Mouse (Mus musculus): ENCODE data around the gene Nkx3-2.

The Nkx3-2 gene

DNA sequence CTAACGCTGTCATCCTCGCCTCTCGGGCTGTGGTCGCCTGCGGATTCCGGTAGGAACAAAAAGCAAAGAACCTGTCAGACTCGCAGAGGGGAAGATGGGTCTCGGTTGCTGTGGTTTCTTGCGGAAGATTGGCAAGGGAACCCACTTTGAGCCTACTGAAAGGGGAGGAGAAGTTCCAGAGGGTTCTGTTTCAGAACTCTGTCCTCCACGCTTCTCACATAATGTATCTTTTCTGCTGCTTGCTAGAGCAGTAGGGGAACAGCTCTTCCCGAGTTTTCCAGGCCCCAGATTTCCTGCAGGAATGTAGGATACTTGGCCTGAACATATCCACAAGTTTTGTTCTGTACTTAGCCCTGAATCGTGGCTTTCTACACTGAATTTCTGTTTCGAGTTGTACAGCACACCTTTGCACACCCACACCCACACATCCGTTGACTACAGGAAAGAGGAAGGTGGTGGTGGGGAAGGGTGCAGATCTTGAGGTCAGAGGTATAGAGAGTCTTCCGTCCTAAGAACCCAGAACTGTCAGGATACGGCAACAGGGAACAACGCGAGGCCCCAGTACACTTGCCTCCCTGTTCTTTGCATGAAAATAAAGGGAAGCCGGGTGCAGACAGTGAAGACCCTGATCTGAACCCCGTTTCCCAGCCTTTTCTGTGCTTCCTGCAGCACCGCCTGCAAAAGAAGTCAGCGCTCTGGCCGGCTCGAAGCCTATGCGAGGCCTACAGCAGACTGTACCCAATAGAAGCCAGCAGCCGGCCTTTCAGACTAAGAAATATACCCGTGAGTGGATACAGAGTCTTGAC, 2.0 kb downstream of the Nkx3-2 start:
- DNase-seq (ENCODE audit: low spot score): no peak

DNA sequence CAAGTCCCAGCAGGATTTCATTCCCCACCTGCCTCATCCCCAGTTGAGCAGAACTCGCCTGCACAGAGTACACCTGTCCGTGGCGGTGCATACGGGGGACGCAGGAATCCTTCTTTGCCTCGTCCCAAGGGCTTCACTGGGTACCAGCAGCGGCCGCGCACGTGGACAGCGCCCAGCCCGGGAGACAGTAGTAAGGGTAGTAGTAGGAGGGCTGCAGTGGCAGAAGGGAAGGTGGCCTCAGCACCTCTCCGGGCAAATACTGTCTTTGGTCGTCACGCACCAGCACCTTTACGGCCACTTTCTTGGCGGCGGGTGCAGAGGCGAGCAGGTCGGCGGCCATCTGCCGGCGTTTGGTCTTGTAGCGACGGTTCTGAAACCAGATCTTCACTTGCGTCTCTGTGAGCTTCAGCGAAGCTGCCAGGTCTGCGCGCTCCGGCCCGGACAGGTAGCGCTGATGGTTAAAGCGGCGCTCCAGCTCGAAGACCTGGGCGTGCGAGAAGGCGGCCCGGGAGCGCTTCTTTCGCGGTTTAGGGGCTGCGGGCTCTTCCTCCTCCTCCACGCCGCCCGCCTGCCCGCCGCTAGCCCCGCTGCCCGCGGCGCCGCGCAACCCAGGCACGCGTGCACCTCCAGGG, 2.7 kb downstream of the Nkx3-2 start:
- DNase-seq (ENCODE audit: low spot score): no peak

DNA sequence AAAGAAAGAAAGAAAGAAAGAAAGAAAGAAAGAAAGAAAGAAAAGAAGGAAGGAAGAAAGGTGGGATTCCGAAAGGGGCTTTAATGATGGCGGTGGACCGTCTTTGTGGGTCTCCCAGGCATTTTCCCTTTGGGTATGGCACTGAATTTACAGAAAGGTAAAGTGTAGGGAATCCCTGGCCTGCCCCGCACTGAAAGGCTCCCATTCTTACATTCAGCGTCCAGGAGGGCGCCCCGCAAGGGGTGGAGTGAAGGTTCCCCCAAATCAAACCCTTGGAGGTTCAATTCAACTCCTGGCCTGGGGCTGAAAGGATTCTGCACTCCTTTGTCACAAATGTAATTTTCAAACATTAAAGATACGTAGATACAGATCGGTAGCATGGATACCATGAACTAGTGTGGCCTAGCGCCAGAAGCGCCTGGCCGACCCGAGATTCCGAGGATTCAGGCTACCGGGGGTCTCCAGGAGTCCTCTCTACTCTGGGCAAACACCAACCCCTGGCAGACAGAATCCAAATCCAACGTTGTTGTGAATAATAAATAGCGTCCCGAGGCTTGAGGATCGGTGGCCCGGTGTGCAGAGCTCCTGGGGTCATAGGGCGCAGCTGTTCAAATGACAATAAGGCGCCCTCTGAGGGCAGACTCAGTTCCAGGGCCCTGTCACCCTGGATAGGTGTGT, 3.3 kb downstream of the Nkx3-2 start:
- no peak for DNase-seq (ENCODE audit: low spot score)

DNA sequence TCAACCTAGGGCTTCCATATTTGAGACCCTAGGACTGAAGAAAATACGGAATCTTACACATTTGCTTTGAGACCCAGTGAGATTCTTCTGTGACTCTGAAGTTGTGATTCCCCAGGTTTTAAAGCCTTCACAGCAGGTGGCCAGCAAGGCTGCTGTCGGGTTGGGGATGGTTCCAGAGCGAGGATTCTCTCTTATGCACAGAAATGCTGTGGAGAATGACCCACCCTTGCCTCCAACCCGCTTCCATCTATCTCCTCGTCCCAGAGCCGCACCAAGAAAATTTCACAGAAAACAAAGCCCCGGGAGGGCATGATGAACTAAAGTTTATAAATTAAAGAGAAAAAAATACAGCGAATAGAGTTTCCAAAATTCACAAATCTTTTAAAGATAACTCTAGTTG, 4.2 kb downstream of the Nkx3-2 start:
- DNase-seq (ENCODE audit: low spot score): no peak

DNA sequence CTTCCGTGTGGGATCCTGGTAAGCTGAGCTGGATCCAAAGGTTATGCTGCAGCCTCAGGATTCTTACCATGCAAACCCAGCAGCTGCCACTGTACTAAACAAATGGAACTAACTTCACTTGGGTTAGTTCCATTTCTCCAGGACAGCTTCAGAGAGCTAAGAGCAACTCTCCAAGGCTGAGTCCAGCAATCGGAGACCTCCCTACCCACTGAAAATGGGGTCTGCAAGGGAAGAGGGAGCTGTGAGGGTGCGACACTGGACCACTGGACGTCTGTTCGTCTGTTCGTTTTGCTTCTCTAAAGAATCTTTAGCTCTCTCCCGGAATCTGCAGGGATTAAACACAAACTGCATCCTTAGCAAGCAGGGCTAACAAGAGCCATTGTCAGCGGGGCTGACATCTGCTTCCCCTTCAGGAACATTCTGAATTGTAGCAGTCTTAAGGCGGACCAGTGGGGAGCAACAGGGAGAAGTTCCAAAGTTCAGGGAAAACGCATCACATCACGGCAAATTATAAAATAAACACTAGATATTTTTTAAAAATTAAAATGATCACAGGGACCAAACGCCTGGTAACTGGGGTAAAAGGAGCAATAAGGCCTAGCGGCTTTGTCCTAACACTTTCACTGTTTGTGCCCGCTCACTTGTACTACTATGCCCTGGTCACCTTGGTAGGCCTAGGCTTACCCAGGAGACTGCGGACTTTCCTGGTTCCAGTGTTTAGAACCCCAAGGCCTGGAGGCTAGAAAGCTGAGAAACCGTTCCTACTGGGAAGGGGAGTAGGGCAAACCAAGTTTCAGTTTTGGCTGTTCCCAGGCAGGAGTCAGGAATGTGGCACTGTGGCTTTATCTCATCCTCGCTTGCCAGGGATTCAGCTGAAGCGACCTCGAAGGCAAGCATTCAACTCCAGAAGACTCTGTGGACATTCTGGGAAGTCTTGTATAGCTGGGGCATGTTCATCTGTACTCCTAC, 5.3 kb downstream of the Nkx3-2 start:
- no peak for DNase-seq (ENCODE audit: low spot score)

DNA sequence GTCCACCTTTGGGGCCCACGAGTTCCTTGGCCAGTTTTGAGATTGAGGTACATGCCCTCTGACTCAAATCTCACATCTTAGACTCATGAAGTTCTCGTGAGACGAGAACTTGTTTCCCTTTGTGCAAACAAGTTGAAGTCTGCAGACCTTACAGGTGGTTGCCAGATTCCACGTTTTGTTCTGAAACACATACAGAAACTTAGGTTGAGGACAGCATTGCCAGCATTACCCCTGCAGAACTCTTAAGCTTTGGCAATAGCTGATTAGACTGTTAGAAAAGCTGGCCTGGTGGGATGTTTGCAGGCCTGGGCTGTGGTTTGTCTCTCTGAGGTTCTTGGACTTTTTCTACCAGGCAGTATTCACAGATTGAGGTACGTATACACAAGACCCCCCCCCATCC, 7.0 kb downstream of the Nkx3-2 start:
- no peak for DNase-seq (ENCODE audit: low spot score)

DNA sequence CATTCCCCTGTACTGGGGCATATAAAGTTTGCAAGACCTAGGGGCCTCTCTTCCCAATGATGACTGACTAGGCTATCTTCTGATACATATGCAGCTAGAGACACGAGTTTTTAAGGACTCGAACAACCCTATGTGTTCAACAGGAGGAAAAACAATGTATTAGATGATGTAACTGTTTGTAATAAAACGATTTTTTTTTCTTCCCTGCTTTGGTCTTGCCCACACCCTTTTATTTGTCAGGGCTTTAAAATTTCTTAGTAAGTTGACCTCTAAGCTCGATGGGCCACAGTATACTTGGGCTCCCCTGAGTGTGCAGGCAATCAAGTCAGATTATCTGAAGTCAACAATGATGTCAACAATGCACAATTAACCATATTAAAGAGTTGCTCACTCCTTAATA, 7.9 kb downstream of the Nkx3-2 start:
- no peak for DNase-seq (ENCODE audit: low spot score)

DNA sequence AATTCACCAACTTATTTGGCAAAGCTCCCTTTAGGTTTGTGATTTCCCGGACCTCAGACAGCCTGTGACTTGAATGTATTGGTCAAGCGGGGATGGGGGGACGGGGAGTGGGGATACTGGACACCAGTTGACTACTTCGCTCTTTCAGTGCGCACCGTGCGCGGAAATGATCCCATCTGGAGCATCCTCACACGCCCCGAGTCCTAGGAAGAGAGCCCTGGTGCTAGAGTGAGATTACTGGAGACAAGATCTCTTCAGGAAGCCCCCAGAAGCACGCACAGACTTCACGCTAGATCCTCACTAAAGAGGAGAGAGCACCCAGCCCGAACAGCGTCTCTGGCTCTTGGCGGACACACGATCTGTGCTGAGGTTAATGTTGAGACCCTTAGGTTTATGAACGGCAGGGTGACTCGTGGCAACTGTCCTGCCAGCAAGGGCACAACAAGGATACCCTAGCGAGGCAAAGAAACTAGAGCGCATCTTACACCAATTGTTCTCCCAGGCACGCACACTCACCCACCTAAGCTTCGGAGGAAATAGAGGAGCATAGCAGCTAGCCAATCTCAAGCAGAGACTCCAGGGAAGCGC, 8.8 kb downstream of the Nkx3-2 start:
- DNase-seq (ENCODE audit: low spot score): no peak

DNA sequence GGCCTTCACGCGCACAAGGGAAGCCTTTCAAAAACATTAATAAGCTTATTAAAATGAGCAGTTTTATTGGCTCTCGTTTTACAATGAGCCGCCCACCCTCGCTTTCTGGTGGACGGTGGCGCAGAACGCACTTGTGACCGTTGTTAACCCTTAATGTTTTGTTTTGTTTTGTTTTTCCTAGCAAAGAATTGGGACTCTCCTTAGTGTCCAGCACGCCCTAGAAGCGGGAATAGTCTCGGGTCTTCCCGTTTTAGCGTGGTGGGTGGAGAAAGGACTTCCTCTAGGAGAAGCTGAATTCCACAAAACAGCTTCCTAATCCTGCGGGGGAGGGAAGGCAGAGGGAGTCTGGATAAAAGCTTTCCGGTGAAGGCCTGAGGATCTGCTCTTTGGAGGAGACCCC, 9.5 kb downstream of the Nkx3-2 start:
- no peak for DNase-seq (ENCODE audit: low spot score)

DNA sequence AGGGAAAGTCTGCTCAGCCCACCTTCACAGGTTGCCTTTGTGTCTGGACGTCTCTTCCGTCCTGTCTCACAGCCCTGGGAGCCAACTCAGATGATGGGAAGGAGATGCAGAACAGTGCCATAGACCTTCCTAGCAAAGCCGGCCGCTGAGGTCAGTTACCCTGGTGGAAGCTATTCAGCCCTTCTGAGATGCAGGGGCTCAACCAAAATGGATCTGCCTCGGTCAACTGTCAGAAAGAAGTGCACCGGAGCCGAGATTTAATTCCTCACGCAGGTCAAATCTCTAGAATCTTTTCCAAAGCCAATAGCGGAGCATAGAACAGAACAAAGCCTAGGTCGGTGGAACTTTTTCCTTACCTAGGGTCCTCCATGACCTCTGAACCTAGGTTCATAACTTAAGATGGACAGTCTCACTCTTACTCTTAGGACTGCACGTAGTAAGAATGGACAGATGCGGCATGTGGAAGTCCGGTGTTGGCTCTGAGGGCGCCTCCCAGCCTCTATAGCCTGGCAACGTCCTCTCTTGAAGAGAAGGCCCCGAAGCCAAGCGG, 10.0 kb downstream of the Nkx3-2 start:
- DNase-seq (ENCODE audit: low spot score): no peak

DNA sequence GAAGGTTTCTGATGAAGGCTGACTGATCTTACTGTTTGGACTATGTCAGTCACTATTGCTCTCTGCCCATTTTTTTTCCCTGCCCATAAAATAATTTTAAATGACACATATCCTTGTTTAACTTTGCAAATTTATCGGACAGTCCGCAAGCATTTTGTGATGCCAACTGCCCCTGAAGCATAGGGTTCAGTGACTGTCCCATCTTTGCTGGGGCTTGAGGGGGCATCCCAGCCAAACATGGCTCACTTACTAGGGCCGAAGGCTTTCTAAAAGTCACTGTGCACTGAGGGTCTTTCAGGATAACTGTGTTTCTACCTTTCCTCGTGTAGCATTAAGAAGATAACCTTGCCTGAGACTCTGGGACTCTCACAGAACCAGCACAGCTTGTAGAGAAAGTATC, 11.6 kb downstream of the Nkx3-2 start:
- no peak for DNase-seq (ENCODE audit: low spot score)

DNA sequence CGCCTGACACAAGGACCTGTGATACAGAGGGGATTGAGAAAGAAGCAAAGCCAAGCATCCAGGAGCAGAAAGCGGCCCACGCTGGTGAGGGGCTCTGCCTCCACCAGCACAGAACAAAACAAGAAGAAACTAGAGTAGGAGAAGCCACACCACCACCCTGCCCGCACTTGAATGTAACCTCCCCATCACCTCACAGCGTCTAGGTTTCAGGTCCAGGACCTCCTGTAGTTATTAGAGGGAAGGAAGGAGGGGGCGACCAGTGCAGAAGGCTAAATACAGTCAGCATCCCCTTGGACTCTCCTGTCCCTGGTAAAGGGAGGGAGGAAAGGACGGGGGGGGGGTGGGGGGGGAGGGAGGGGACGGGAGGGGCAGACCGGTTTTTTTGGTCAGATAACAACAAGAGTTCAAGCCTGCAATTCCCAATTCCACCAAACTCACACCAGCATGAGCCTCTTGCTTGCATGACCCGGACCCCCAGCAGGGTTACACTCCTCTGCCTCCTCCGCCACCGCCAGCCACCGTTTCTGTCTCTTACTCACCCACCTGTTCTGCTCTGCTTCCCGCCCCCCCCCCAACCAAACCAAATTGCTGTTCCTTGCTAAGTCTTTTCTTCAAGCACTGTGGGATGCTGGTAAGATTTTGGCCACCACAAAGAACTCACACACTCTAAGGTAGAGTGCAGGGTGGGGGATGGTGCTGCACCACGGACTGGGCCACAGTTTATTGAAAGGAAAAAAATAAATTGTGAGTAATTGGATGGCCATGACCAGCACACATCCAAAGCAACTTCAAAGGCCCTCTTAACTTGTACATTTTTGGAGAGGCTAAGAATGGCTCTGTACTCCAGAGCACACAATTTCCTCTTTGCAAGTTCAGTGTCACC, 19.2 kb downstream of the Nkx3-2 start:
- no peak for DNase-seq (ENCODE audit: low spot score)

DNA sequence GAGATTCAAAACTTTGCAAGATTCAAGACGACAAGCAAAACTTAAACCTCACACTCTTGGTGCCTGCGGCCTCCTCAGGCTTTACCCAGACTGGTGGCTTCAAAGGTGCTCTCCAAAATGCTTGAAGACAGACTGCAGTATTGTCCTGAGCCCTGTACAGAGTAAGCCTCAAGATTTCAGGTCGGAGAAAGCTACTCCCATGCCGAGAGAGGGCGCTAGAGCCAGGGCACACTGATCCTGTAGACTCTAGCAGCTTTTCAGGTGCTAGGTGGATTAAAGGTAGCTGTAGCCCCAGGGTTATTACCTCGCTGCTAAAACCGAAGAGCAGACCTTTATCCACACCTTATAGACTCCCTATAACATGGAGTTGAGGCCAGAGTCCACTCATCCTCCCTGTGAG, 20.1 kb downstream of the Nkx3-2 start:
- DNase-seq (ENCODE audit: low spot score): no peak

DNA sequence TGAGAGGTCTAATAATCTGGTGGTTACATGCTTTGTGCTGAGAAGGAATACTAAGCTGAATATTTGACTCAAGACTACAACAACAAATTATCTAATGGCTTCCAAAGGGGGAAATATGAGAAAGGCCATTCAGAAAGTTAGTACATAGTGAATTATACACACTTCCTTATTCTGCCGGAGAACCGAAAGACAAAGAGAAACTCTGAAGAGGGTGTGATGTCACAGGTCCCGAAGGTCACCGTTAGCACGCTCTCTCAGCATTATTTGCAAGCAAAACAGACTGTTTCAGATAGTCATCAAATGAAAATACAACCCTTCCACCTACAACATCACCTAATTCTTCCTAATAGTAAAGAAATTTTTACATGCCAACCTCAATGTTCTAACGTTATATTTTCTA, 25.5 kb downstream of the Nkx3-2 start:
- no peak for DNase-seq (ENCODE audit: low spot score)

DNA sequence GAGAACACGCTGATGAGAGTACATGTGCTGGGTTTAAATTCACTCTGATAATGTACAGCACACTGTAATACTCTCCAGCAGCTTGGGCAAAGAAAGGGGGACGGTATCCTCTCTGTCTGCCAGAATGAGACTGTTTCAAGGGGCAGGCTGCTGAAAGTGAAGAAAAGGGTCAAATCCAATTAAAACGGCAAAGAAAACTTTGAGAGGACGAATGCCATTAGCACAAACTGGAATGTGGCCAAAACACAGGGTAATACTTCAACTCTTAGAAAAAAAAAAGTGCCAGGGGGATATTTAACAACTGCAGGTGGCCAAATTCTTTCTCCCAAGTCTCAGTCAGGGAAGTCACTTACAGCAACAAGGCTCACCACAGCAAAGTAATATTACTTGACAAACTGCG, 27.3 kb downstream of the Nkx3-2 start:
- no peak for DNase-seq (ENCODE audit: low spot score)

DNA sequence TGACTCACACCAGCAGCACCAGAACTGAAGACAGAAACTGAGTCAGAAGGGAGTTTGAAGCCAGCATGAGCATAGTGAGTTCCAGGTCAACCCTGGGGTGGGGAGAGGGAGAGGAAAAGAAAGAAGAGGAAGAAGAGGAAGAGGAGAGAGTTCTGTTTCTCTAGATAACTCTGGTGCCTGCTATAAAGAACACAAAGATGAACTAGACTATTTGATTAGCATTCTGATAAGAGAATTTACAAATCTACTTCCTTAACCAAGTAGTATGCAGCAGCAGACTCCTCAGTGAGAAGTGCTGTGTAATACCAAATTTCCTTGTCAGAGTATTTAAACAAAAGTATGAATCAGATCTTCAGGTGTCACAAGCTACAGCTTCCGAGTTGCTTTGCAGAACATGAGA, 37.3 kb downstream of the Nkx3-2 start:
- no peak for DNase-seq (ENCODE audit: low spot score)

DNA sequence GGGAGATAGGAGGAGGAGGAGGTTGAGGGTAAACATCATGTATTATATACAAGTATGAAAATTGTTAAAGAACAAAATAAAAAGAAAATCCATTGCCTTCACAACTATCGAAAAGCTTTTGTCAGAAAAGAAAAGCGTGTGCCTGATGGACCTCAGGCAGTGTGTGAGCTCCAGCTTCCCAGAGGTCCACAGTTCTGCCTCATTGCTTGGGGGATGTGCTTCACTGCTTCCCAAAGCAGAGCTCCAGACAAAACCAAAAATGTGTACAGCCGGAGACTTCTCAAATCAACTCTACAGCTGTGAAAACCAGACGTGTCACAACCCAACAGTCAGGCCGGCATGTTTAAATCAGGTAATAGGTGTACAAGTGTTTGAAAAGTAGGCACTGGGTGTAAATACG, 38.7 kb downstream of the Nkx3-2 start:
- no peak for DNase-seq (ENCODE audit: low spot score)
